Mouse (Mus musculus): Measurements from ENCODE around the gene Ddb1.
A peak's percentile ranks its signal among the peaks of the same experiment; 100 is the strongest.

Gene Ddb1

DNA sequence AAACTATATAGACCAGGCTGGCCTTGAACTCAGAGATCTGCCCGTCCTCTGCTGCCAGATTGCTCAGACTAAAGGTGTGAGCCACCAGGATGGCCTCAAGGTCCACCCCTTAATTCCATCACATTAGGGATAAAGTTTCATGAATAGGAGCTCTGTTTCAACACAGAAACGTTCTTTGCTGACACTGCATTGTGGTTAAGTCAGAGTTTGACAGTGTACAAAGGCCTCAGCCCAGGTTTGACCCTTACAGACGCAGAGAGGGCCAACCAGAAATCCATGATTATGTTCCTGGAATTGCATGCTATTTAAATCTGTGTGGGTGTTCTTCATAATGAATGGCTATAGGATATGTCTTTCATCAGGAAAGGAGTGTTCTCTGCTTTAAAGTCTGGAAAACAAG is 14.8 kb upstream of the Ddb1 start:
- DNase-seq (ENCODE audit: low read depth in 1 of 2, low spot score in 2 of 2): no peak

DNA sequence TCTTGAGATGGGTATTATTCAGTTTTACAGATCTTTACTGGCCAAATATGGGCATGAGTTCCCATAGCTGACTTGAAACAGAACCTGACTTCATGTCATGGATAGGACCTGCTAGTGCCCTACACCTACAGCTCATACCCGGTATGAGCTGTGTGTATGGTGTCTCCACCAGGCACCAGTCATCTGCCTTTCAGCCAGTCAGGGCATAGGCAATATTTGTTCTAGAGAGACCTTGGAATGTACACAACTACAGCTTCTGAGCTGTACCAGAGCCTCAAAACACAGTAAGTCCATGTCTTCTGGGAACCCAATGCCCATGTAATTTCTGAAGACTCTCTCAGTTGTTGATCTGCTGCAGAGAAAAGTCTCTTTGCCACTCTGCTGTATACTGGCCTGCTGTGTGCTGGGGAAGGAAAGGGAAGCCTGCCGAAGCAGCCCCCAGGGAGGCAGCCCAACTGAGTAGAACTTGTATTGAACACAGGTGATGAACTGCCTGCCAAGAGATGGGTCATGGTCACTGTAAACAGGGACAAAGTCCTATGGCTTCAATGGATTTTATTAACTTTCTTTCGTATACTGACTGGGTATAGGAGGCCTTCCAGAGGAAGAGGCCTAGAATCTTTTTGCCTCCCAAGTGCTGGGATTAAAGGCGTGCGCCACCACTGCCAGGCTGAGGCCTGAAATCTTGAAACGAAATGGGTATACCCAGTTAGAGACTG is 13.3 kb upstream of the Ddb1 start:
- no peak for DNase-seq (ENCODE audit: low read depth in 1 of 2, low spot score in 2 of 2)

DNA sequence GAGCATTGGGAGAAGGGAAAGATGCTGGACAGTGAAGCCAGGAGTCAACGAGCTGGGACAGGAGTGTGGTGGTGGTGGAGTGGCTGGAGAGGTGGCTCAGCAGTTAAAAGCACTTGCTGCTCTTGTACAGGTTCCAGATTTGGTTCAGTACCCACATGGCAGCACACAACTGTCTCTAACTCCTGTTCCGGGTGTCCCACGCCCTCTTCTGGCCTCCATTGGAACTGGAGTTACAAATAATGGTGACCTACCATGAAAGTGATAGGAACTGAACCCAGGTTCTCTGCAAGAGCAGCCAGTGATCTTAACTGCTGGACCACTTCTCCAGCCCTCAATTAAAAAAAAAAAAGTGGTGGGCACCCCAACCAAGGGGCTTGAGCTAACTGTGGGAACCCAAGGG is 6.9 kb upstream of the Ddb1 start:
- no peak for DNase-seq (ENCODE audit: low read depth in 1 of 2, low spot score in 2 of 2)

DNA sequence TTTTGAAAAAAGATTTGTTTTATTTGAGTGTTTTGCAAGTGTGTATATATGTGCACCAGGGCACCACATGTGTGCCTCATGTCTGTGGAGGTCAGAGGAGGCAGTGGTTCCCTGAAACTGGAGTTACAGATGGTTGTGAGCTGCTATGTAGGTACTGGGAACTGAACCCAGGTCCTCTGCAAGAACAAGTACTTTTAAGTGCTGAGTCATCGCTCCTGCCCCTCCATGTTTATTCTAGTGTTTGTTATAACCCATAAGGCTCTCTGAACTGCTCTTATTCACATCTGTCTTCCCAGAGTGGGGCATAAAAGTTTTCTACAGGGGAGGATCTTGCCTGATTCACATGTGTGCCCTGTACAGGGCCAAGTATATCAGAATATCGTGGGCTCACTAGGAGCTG is 5.5 kb upstream of the Ddb1 start:
- DNase-seq (ENCODE audit: low read depth in 1 of 2, low spot score in 2 of 2): no peak

DNA sequence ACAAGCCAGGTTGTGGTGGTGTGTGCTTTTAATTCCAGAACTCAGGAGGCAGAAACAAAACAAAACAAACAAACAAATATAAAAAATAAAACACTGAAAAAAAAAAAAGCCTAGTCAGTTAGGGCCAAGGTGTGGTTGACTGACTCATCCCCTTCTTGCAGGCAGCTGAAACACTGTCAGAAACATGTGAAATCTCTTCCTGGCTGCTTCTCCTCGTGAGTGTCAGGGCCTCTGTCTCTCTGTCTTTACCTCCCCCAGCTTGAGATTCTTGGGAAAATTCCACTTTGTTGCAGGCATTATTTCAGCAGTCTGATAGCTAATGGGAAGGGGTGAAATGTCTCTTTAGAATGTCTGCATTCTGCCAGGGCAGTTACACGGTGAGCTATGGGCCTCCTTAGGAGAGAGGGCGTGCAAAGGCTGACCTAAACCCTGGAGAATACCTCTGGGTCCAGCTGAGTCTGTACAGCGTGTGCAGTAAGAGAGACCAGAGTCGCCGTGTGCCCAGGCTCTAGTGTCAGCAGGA is 2.8 kb upstream of the Ddb1 start:
- no peak for DNase-seq (ENCODE audit: low read depth in 1 of 2, low spot score in 2 of 2)

DNA sequence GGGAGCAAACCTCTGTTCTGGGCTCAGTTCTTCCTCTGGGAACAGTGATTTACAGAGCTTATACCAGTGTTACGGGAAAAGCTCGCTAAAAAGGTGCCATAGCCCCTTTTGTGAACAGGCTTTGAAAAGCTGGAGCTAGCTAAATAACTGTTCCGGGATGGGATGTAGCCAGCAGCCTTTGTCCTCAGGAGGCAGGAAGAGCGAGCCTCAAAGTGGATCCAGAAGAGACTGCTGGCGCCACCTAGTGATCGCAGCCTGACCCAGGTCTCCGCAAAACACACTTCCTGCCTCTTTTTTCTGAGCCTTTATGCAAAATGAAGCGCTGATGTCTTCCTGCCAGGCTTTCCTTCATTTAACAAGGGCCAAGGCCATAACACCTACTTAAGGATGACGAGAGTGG is 2.3 kb upstream of the Ddb1 start:
- DNase-seq (ENCODE audit: low read depth in 1 of 2, low spot score in 2 of 2): peak; percentile 50 to 73

DNA sequence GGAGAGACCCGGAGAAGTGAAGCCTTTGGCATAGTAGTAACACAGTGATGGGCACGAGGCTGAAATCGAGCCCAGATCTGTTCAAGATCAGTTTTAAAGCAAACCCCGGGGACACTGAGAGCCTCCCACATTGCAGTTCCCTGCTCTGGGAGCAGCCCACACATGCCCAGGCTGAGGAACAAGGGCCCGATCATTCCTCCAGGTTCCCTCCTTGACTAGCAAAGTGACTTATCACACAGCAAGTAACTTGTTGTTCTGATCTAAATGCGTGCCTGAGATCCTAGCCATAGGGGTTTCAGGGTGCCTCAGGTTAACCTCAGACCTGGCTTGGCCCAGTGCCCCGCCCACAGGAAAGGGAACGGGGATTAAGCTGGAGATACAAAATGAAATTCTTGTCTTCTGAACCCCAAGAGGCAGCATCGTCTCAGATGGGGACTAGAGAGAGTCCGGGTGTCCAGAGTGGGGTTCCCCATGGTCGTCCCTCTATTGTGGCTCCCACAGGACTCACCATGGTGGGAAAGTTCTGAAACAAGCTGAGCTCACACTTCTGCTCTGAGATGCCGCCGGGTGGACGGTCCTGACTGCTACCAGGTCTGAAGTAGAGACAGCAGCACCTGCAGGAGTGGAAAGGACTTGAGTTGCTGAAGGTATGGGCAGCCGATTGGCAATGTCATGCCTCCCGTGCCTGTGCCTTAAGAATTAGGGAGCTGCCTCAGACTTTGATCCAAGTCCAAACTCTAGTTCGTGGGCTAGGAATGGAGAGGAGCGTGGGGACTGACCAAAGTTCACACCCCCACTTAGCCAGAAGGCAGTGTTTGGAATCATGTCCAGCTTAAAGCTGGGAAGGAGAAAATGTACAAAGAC is 1.2 kb upstream of the Ddb1 start:
- no peak for DNase-seq (ENCODE audit: low read depth in 1 of 2, low spot score in 2 of 2)

DNA sequence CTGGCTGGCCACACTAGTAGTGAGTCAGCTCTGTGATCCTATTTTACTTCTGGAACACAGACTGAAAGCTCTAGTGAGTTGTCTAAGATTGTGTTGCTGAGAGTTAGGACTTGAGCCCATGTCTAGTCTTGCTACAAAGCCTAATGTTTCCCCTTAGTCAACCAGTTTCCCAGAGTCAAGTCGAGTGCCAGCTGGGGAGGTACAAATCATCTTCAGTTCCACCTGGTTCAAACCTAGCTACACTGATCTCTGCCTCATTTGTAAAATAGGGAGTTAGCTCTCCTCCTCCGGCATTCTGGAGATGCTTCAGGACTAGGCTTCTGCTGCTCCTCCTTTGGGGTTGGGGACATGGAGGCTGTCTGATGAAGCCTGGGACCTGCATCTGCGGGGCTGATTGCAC is 593 bp upstream of the Ddb1 start:
- DNase-seq (ENCODE audit: low read depth in 1 of 2, low spot score in 2 of 2): no peak

DNA sequence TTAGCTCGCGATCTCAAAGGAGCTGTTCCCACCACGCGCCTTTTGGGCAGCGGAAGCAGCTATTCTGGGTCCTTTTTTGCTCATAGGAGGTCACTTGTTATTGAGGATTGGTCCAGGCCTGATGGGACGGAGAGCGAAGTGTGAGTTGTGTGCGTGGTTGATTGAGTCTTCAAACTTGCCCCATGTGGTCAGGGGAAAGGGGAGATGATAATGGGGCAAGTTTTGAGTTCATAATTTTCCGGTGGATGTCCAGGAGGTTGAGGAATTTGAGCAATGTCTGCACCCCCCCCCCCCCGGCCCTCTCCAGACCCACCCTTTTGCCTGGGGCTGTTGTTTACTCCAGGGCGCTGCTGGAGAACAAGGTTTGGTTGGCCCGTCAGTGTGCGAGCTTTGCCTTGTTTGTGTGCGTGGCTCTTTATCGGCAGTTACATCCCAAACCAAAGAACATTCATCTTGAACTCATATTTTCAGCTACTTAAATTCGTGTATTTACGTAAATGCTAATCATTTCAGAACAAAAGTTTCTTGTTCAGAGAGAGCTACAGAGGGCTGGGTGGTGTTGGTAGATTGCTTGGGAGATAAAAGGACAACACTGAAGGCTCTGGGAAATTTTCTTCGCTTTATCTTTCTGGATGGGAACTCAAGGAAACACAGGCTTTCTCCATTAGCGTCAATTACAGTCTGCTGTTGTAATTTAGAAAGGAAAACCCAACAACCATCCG is 935 bp downstream of the Ddb1 start:
- no peak for DNase-seq (ENCODE audit: low read depth in 1 of 2, low spot score in 2 of 2)

DNA sequence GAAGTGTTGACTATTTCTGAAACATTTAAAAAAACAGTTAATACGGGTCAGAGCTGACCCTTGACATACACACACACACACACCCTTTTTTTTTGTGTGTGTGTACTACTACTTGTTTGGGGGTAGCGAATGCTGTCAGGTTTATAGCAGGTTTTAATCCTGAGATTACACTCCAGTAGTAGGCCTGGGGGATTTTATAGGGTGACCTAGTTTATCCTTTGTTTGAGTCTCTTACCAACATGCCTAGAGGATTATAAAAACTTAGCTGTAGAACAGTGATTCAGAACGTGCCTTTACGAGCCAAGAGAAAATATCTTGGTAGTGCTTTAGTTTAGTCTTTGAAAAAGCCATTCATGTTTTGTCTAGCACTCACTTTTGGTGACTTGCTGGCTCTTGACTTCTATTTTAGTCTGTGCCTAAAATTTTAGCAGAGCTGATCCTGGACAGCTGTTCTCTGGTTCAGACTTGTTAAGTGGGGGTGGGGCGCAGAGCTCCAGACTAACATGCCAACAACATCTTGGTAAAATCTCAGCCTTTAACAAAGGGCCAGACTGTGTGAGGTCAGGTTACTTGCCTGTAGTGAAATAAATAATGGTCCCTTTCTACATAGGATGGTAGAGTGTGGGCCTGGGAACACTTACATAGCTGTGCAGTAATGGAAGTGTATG is 3.6 kb downstream of the Ddb1 start:
- no peak for DNase-seq (ENCODE audit: low read depth in 1 of 2, low spot score in 2 of 2)

DNA sequence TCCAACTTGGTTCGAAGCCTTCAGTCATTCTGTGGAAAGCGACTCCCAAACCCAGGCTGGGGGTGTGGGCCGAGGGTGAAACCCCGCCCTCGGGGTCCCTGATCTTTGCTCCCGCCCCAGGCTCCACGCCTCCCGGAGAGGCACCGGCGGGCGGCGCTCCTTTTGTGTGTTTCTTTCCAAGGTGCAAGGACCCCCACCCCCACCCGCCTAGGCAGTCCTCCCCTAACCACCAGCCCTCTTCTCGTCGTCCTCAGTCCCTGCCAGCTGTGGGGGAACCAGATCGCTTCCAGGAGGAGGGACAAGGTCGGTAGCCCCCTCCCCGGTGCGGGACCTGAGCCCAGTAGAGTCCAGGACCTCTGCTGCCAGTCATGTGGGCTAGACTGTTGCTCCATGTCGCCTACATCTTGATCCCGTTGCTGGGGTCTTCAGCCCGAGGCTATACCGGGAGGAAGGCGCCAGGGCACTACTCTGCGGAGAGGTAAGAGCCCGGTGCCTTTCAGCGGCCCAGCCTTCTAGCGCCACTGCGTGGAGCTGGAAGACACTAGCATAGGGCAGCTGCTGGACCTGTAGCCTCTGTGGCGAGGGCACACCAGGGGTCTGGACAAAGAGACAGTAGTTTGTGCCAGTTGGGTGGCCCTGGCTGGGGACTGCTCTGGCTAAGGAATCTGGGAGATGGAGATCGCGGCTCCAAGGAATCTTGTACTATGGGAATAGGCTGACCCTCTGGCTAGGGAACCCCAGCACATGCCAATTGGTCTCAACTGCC is 29.2 kb downstream of the Ddb1 start, which contains the start of gene Vwce:
Gene Vwce (plus strand): TSS at position 108 of the 766 bp plus-strand sequence.
- no peak for DNase-seq (ENCODE audit: low read depth in 1 of 2, low spot score in 2 of 2)

DNA sequence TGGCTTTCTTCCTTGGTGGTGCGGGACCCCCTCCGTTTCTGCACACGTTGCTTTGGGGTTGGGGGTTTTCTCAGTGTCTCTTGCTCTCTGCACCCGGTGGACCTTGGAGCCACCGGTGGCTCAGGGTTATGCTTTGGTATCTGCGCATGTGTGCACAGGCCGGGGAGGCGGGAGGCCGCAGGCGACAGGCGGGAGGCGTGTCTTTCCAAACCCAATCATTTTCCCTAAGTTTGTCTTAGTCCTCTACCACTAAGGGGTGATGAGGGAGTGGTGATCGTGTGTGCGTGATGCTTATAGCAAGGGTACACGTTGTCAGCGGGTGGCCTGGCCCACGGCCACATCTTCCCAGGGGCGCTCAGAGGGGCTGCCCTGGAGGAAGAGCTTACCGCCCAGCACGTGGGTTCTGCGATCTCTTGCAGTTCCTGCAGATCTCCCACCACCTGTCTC is 29.8 kb downstream of the Ddb1 start:
- no peak for DNase-seq (ENCODE audit: low read depth in 1 of 2, low spot score in 2 of 2)

DNA sequence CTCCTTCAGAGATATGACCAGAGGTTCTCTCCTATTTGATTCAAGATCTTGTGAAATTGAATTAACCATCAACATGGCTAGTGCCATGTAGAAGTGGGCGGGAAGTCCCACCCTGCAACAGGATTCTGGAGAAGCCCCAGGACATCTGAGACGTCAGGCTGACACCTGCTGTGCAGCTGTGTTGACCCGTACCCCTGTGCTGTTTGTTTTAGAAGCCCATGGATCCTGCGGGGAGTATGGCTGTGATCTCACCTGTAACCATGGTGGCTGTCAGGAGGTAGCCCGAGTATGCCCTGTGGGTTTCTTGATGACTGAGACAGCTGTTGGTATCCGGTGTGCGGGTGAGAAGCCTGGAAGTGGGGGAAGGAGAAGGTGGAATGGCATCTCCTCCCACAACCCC is 32.7 kb downstream of the Ddb1 start:
- no peak for DNase-seq (ENCODE audit: low read depth in 1 of 2, low spot score in 2 of 2)

DNA sequence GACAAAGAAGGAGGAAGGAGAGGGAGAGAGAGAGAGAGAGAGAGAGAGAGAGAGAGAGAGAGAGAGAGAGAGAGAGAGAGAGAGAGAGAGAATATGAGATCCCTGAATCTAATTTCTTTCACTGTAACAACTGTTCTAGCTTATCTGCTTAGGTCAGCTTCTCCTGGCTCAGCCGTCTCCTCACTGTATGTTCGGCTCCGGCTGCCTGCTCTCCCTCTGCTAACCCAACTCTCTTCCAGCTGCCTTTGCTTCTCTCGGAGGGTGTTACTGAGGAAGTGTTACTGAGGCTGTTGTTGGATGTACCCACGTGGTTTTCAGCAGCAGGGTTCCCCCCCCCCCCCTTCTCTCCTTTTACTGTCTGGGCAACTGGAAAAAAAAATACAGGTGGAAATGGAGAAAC is 35.0 kb downstream of the Ddb1 start:
- no peak for DNase-seq (ENCODE audit: low read depth in 1 of 2, low spot score in 2 of 2)

DNA sequence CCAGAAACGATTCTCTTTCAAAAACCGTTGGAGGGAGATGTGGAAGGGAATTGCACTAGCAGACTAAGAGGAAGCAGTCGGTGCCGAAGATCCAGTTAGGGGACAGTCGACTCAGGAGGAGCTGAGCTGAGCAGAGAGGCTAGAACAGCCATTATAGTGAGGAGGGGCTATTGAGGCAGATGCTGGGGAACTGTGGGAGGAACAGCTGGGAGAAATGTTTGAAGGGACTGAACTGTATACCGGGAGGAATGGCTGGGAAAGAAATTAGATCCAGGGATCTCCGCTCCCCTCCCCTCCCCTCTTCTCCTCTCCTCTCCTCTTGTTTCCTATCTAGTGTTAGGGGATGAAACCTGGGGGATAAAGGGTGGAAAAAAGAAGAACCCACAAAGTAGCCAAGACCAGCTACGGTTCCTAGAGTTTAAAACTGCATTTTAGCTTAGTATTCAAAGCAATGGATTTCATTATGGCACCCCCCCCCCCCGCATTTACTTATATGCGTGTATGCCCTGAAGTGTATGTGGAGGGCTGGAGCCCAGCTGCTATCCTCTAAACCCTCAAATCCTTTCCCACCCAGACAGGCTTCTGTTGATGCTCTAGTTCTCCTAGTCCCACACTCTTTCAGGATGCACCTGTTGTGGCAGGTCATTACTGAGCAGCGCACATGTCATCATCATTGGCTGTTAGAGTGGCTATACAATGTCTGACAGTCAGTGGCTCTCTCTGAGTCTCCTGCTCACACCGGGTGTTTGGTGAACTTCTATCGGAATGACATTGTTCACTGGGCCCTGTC is 35.7 kb downstream of the Ddb1 start:
- no peak for DNase-seq (ENCODE audit: low read depth in 1 of 2, low spot score in 2 of 2)

DNA sequence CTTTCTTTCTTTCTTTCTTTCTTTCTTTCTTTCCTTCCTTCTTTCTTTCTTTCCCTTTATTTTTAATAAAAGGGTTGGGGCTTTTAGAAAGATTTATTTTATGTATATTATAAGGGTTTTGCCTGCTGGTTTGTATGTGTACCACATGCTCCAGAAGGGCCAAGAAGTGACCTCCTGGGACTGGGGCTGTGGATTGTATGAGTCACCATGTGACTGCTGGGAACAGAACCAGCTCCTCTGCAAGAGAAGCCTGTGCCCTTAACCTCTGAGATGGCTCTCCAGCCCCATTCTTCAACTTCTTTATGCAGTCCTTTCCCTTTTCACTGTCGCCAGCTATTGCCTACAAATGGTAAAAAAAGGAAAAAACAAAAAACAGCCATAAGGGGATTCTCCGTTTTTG is 40.5 kb downstream of the Ddb1 start:
- DNase-seq (ENCODE audit: low read depth in 1 of 2, low spot score in 2 of 2): no peak

DNA sequence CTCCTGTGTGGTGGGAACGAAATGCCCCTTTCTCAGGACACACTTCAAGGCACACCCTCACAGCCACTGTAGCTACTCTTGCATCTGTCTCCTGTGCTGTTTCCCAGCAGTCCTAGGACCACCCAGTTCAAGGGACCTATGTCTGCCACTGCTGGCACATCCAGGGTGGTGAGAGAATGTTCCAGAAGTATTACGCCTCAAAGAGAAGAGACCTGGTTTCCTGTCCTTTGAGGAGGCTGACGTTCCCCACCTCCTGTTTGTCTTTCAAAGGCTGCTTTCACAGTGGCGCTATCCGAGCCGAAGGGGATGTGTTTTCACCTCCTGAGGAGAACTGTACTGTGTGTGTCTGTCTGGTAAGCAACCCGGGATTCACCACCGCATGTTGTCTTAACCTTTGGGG is 43.0 kb downstream of the Ddb1 start:
- DNase-seq (ENCODE audit: low read depth in 1 of 2, low spot score in 2 of 2): no peak

DNA sequence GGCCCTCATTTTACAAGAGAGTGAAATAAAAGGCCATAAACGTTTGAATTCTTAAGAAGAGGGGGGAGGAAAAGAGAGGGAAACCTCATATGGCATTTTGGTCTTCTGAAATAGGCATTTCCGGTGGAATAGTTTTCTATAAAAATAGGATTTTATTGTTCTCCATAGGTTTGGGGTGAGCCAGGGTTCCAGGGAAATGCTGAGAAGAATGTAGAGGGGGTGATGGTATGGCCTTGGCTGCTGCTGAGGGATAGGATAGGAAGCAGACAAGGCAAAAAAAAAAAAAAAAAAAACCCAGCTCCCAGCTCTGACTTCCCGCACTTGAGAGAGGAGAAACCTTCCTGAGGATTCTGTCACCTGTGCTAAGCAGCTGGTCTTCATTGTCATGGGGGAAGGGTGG is 50.9 kb downstream of the Ddb1 start:
- no peak for DNase-seq (ENCODE audit: low read depth in 1 of 2, low spot score in 2 of 2)

DNA sequence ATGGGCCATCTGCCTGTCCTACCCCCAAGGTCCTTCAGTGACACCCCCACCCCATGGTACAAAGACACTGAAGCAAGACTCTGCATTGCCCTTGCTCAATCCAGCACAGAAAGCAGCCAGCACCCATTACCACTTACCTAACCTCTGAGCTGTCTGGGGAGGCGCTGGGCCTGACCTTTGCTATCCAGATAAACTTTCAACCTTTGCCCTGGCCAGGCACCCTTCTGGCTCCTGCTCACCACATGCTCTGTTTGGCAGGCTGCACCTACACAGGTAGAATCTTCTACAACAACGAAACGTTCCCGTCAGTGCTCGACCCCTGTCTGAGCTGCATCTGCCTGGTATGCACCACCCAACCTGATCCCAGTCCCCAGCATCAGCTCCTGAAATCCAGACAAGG is 52.6 kb downstream of the Ddb1 start:
- no peak for DNase-seq (ENCODE audit: low read depth in 1 of 2, low spot score in 2 of 2)

DNA sequence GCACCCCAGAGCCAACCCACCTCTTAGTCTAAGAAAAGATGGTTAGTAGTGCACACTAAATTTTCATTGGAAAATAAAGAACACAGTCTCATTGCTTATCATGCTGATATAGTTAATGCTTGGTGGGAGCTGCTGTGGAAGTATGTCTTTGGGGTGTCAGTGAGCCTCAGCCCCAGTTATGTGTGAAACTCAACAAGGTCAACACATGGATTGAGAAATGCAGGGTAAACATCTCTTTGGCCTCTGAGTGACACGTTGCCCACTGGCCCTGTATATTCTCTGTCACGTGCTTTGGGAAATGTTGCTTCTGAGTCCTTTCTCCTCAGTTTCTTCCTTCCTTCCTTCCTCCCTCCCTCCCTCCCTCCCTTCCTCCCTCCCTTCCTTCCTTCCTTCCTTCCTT is 53.3 kb downstream of the Ddb1 start:
- DNase-seq (ENCODE audit: low read depth in 1 of 2, low spot score in 2 of 2): no peak

Measured in monocyte, adult 2 months (primary cell).